Mouse (Mus musculus): ENCODE data around the gene Mast4.

The Mast4 gene

DNA sequence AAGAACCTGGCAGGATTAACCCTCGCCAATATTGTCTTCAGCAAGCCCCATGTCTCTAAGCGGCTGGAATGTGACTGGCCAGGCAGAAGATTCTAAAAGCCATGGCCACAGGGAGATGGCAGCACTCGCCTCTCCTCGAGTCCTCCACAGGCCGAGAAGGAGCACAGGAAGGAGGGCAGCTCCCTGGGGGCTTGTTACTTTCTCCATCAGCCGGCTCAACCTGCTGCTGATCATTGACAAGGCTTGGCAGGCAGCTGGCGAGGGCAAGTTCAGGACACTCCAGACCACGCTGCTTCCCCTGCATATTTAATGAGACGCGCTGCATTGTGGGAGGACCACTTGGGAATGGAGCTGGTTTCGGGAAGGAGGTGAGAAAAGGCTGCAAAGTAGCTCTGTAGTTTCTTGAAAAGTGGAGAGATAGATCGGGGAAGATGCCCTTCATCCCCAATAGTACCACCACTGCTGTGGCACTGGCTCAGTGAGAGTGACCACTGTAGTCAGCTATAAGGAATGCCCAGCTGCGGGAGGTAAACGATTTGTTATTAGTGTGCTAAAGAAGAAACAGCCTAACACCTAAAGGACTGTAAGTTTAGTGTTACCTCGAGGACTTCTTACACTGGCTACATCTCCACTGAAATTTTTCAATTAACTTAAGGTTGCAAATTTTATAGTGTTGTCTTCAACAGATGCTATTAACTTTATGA is 523.0 kb downstream of the Mast4 start:
- peak; percentile 65 for DNase-seq (ENCODE audit: inconsistent ontology term)

DNA sequence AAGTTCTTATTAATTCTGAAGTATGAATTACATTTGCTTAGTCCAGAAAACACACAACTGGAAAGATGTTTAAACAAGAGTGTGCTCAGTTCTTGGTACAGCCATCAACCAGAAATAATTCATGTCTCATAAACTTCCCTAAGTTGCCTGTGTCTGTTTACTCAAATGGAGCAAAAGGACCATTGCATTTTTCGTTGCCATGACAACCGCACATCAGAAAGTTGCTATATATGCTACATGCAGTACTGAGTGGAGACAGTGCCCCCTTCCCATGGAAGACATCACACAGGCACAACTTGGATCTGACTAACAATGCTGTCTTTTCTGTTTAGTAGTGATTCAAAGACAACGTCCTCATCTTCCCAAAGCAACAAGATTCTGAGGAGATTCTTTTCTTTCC is 527.6 kb downstream of the Mast4 start:
- no peak for DNase-seq (ENCODE audit: inconsistent ontology term)

- DNase-seq (ENCODE audit: inconsistent ontology term): no peak
These were observed 529.1 kb downstream of the Mast4 start for GRCm38 (mm10) chr13:102805190-102805589.

DNA sequence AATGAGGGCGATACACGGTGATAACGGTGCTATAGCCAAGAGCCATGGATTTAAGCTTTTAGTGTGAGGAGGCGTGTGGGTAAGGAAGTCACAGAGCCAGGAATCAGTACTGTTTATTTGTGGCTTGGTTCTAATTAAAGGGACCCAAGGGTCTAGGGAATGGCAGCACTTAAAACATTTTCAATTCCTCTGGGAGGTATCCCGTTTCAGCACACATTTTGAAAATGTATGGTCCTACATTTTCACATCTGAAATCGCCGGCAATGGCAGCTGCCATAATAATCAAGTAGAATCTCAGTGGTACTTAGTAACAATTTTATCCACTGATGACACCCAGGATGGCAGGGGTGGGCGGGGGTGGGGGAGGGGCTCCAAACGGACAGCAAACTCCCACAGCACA is 531.1 kb downstream of the Mast4 start:
- no peak for DNase-seq (ENCODE audit: inconsistent ontology term)

DNA sequence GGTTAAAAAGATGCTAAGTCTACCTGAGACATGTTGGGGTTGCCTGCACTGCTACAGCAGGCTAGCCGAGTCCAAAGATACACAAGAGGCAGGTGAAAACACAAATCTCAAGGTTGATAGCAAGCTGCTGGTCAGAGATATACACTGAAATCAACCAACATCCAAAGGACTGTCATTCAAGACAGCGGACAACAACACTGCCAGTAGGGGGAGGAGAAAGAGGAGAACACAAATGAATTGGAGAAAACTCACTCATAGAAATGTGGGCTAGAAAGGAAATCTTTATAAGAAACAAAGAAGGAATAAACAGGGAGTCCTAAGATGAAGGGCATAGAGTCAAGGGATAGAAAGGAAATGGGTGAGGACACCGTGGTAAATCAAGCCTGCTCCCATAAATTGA is 542.1 kb downstream of the Mast4 start:
- no peak for DNase-seq (ENCODE audit: inconsistent ontology term)

- DNase-seq (ENCODE audit: inconsistent ontology term): peak; percentile 78
These were observed 543.6 kb downstream of the Mast4 start for GRCm38 (mm10) chr13:102790601-102791155.

GRCm38 (mm10) chr13:102786666-102787230 is 547.5 kb downstream of the Mast4 start:
- peak; percentile 83 for DNase-seq (ENCODE audit: inconsistent ontology term)

- DNase-seq (ENCODE audit: inconsistent ontology term): no peak
These were observed 550.6 kb downstream of the Mast4 start for GRCm38 (mm10) chr13:102783531-102784310.

GRCm38 (mm10) chr13:102779275-102779674 is 555.0 kb downstream of the Mast4 start:
- DNase-seq (ENCODE audit: inconsistent ontology term): no peak

GRCm38 (mm10) chr13:102778859-102779258 is 555.4 kb downstream of the Mast4 start:
- no peak for DNase-seq (ENCODE audit: inconsistent ontology term)

- DNase-seq (ENCODE audit: inconsistent ontology term): no peak
These were observed 558.8 kb downstream of the Mast4 start for GRCm38 (mm10) chr13:102775506-102775905.

GRCm38 (mm10) chr13:102774786-102775201 is 559.5 kb downstream of the Mast4 start:
- no peak for DNase-seq (ENCODE audit: inconsistent ontology term)

- no peak for DNase-seq (ENCODE audit: inconsistent ontology term)
These were observed 561.1 kb downstream of the Mast4 start for GRCm38 (mm10) chr13:102773169-102773568.

- DNase-seq (ENCODE audit: inconsistent ontology term): peak; percentile 66
These were observed 564.1 kb downstream of the Mast4 start for GRCm38 (mm10) chr13:102770194-102770593.

GRCm38 (mm10) chr13:102768512-102768911 is 565.8 kb downstream of the Mast4 start:
- no peak for DNase-seq (ENCODE audit: inconsistent ontology term)

GRCm38 (mm10) chr13:102767110-102767509 is 567.2 kb downstream of the Mast4 start:
- no peak for DNase-seq (ENCODE audit: inconsistent ontology term)

DNA sequence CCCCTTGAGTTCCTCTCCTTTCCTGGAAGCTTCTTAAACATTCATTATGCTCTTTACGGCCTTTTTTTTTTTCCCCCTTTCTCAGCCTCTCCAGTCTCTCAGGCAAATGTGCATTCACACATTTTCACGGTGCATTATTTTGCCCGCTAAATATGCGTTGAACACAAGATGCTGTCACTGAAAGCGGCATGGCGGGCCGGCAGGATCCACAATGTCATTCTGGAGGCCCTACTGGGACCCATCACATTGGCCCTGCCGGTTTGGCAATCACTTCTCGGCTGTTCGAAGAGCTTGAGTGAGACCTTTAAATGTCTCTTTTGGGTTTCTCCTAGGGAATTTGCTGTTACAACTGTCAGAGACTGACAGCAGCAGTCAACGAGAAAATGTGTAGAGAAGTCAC is 569.1 kb downstream of the Mast4 start:
- DNase-seq (ENCODE audit: inconsistent ontology term): no peak

GRCm38 (mm10) chr13:102764218-102764617 is 570.1 kb downstream of the Mast4 start:
- DNase-seq (ENCODE audit: inconsistent ontology term): no peak

DNA sequence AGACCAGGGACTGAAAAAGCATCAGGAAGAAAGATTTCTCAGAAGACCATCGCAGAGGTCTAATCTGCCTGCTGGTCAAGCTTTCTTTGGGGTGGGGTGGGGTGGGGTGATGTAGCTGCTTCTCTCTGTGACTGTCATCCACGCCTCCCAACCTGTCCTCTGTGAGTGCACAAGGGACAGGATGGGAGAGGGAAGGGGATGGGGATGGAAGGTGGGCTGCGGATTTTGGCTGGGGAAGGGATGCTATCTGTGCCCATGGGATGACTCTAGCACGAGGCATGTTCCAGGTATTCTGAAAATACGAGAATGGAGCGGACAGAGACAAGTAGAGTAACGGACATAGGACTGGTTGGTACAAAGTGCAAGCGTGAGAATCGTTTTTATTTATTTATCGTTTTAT is 572.1 kb downstream of the Mast4 start:
- no peak for DNase-seq (ENCODE audit: inconsistent ontology term)

DNA sequence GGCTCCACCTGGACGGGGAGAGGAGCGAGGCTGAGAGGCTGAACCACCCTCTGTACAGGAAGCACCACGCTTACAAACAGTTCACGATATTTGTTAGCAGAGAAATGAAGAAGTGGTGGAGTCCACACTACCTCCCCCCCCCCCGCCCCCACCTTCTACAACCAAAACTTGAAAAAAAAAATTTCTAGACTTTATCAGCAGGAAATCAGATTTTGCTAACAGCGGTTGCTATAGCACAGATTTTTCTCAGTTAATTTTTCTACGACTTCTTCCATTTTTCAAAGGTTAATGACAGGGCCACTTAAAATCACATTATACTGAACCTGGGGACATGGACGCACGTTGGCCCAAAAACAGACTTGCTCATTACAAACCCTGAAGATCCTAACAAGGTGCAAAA is 572.9 kb downstream of the Mast4 start:
- no peak for DNase-seq (ENCODE audit: inconsistent ontology term)

GRCm38 (mm10) chr13:102758021-102758420 is 576.3 kb downstream of the Mast4 start:
- DNase-seq (ENCODE audit: inconsistent ontology term): no peak

- DNase-seq (ENCODE audit: inconsistent ontology term): no peak
These were observed 578.2 kb downstream of the Mast4 start for GRCm38 (mm10) chr13:102756071-102756470.

- no peak for DNase-seq (ENCODE audit: inconsistent ontology term)
These were observed 579.2 kb downstream of the Mast4 start for GRCm38 (mm10) chr13:102755124-102755523.
